Mouse (Mus musculus): ENCODE results near the gene Adsl.
A peak's percentile ranks its signal among the peaks of the same experiment; 100 is the strongest.

Adsl gene

GRCm38 (mm10) chr15:81006127-81006735 lies 57.9 kb downstream of the Adsl start:
- no peak for DNase-seq (ENCODE audit: low read depth in 1 of 2, low spot score in 2 of 2)

- no peak for DNase-seq (ENCODE audit: low read depth in 1 of 2, low spot score in 2 of 2)
These were observed 59.0 kb downstream of the Adsl start for GRCm38 (mm10) chr15:81007339-81007738.

GRCm38 (mm10) chr15:81007905-81008304 lies 59.6 kb downstream of the Adsl start:
- no peak for DNase-seq (ENCODE audit: low read depth in 1 of 2, low spot score in 2 of 2)

- DNase-seq (ENCODE audit: low read depth in 1 of 2, low spot score in 2 of 2): peak in 1 of 2 experiments; percentile 16
These were observed 60.4 kb downstream of the Adsl start for GRCm38 (mm10) chr15:81008689-81009123.

GRCm38 (mm10) chr15:81010114-81010513 lies 61.8 kb downstream of the Adsl start:
- no peak for DNase-seq (ENCODE audit: low read depth in 1 of 2, low spot score in 2 of 2)

GRCm38 (mm10) chr15:81011523-81011922 lies 63.2 kb downstream of the Adsl start:
- no peak for DNase-seq (ENCODE audit: low read depth in 1 of 2, low spot score in 2 of 2)

GRCm38 (mm10) chr15:81012359-81012758 lies 64.1 kb downstream of the Adsl start:
- DNase-seq (ENCODE audit: low read depth in 1 of 2, low spot score in 2 of 2): no peak

GRCm38 (mm10) chr15:81013186-81013585 lies 64.9 kb downstream of the Adsl start:
- DNase-seq (ENCODE audit: low read depth in 1 of 2, low spot score in 2 of 2): no peak

GRCm38 (mm10) chr15:81015068-81015744 lies 66.9 kb downstream of the Adsl start:
- no peak for DNase-seq (ENCODE audit: low read depth in 1 of 2, low spot score in 2 of 2)

- DNase-seq (ENCODE audit: low read depth in 1 of 2, low spot score in 2 of 2): no peak
These were observed 68.2 kb downstream of the Adsl start for GRCm38 (mm10) chr15:81016488-81016887.

GRCm38 (mm10) chr15:81017308-81017707 lies 69.0 kb downstream of the Adsl start:
- no peak for DNase-seq (ENCODE audit: low read depth in 1 of 2, low spot score in 2 of 2)
